In genomic region chr7:46033109-46033869, GRCm38 (mm10) we compare ENCODE assay signal across 8 mouse cellular contexts. TPM values are rescaled to one million over a fixed set of nuclear protein-coding genes. Genes with fewer than 3 reads are reported as not detected.
DNase-seq lines count a peak whose midpoint lies in the region; ATAC-seq lines count a peak whose summit lies in the region.

Nomo1 (plus strand) TSS chr7:46033698.

- DNase-seq in adipocyte (ENCODE audit: low spot score), result peak; percentile 88
- peak; percentile 95 for DNase-seq in embryo, embryonic 10 days (ENCODE audit: low spot score)
- DNase-seq in gastrocnemius, postnatal 10 days, result peak; percentile 97
- peak; percentile 99 for DNase-seq in induced T-regulatory cell, adult 2 months (ENCODE audit: low read depth)
- peak; percentile 83 to 96 for DNase-seq in left cerebral cortex, adult 9 months (ENCODE audit: low spot score in 2 of 2)
- peak; percentile 96 for DNase-seq in right cerebral cortex, postnatal 14 days
- DNase-seq in urinary bladder, postnatal 36 days (ENCODE audit: low spot score in 2 of 2), result peak; percentile 96 to 98

- ATAC-seq in megakaryocyte progenitor cell, adult 5-6 weeks (replicated peaks; ENCODE audit: poor library complexity), result peak; percentile 82

RNA-seq across cellular contexts. Expression of gene Nomo1, which starts in this region (rescaled TPM):
- total RNA-seq in gastrocnemius, postnatal 10 days (2021), result 10 to 100 TPM; 42.1 to 47.5 TPM
- 38.6 and 39.3 TPM in 2 replicates for total RNA-seq in megakaryocyte progenitor cell, adult 5-6 weeks (2015)
- total RNA-seq in megakaryocyte progenitor cell, adult 5-6 weeks (2017), result 53.2 and 57.4 TPM in 2 replicates

Comparison
In these comparisons a context has a peak if more than half of its experiments do, and no peak if none do; other contexts are left out.
1. Peak in every context shown above with its lines: DNase-seq and ATAC-seq.